Mouse (Mus musculus) frontal cortex, adult 2 months (tissue): ENCODE results near the gene Obscn. TPM values are rescaled to one million over a fixed set of nuclear protein-coding genes. Genes with fewer than 3 reads are reported as not detected.
"Not testable (repeated sequence)": the region's sequence is repeated elsewhere in the genome, so short reads cannot be mapped to it uniquely, and the experiment has no call there.

Experiments used
- DNase-seq, 2 experiments: peaks; one replicate each; pipeline ENCODE4 v3.0.0; 2022; ENCODE audit warnings: low spot score in 1 of 2; ENCODE audit errors: extremely low spot score in 1 of 2
- polyA plus RNA-seq: library from polyadenylated mRNA; depleted of rRNA; stranded (reverse); fragments of >200 nt; gene quantifications from 2 replicates; pipeline ENCODE4 v1.2.3, GENCODE M21; 2012

The Obscn gene
- polyA plus RNA-seq, 1 experiment: 1.1 TPM

DNA sequence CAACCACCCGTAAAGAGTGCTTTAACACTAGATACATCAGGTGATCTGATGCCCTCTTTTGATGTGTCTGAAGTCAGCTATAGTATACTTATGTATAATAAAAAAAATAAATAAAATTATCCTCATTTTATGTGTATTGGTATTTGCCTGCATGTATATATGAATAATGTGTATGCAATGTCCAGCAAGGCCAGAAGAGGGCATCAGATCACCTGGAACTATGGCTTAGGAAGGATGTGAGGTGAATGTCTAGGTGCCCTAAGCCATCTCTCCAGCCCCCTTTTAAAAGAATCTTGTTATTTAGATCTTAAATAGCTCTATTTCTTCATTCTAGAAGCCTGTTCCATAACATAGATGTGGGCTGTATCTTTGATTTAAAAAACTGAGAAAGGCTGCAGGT is 168.9 kb downstream of the Obscn start:
- DNase-seq: no peak

DNA sequence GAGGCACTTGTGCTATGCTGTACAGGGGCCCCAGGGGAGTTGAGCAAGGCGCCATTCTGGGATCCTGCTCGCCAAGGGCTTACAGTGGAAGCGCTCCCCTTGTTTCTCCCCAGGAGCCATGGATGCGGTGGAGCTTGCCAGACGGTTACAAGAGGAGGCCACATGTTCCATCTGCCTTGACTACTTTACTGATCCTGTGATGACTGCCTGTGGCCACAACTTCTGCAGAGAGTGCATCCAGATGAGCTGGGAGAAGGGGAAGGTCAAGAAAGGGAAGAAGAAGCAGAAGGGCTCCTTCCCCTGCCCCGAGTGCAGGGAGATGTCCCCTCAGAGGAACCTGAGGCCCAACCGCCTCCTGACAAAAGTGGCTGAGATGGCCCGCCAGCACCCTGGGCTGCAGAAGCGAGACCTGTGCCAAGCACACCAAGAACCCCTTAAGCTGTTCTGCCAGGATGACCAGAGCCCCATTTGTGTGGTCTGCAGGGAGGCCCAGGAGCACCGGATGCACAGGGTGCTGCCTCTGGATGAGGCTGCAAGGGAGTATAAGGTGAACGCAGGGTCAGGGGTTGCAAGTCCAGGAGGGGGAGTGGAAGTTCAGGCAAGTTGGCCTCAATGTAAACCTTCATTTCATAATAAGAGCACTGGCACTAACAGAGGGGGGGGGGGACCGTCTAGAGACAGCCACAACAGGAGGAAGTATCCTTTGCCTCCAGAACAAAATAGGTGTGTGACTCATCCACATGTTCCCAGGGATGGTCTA is 171.0 kb downstream of the Obscn start:
- no peak for DNase-seq

GRCm38 (mm10) chr11:58964216-58964615 is 172.0 kb downstream of the Obscn start:
- DNase-seq: no peak

DNA sequence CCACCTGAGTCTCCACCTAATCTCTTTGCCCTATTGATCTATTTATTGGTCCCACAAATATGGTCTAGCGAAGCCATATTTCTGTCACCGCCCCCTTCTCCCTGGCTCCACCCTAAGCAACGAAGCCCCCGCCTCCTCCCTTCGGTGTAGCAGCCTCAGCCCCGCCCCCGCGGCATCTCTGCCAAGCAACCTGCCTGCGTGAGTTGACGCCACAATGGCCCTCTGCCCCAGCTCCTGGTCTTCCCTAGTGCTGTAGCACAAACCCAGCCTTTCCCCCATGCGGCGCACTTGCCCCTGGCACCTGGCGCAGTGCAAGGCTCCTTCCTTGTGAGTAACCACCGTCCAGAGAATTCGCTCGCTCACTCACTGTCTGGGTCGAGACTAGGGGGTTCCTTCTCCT is 172.7 kb downstream of the Obscn start:
- peak in 1 of 2 experiments; percentile 22 for DNase-seq

GRCm38 (mm10) chr11:58961364-58962177 is 174.6 kb downstream of the Obscn start:
- DNase-seq: no peak

DNA sequence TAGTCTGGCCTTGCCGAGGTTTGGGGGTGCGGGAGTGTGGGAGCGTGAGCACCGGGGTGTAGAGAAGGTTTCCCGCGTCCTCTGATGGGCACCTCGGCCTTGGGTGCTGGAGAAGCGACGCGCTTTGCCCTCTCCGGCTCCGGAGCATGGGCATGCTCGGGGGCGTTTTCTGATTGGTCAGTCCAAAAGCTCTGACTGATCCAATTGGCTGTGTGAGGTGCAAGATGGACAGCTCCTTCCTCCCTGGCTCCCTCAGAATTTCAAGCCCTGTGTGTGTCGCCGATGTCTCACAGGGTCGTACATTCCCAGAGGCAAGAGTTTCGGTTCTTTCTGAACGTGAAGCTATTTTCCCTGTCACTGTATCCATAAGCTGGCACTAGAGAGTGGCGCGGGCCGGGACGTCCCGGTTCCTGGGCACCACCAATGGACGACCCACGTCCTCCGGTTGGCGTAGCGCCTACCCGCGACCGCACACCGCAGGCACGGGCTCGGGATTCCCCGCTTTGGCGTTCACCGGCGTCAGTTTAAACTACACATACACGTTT is 176.2 kb downstream of the Obscn start:
- peak; percentile 60 to 80 for DNase-seq

GRCm38 (mm10) chr11:58959186-58959825 is 176.9 kb downstream of the Obscn start:
- DNase-seq: no peak

- no peak for DNase-seq
Observed at GRCm38 (mm10) chr11:58958536-58958935, 177.7 kb downstream of the Obscn start.

GRCm38 (mm10) chr11:58957226-58957914 is 178.8 kb downstream of the Obscn start:
- DNase-seq: peak in 1 of 2 experiments; percentile 56

- DNase-seq: no peak
Observed at GRCm38 (mm10) chr11:58955868-58956257, 180.3 kb downstream of the Obscn start.

DNA sequence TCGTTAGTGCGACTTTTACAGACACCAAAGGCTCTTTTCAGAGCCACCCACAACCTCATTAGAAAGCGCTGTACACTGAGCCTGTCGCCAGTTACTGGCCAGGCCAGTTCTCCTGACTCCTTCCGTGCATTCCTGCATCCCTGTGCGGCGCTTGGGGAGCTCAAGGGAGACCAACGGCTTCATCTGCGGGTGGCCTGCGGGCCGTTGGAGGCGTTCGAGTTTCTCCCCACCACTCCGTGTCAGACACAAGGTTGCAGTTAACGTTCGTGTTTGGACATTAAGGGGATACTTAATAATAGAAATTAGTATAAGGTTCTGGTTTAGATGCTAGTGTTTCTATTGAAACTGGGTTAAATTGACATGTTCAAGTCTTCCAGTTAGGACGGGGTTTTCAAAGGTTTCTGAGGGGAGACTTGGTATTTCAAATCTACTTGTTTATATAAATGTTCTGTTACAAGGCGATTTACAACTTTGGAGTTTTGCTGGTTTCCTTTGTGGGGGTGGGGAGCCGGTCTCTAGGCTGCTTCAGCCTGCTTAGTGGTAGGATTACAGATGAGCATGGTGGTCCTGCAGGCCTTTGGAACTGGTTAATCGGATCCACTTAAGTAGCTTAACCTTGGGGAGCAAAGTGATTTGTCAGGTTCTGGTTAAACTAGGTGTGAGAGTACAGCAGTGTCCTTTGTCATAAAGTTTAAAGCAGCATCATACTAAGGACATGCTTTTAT is 180.9 kb downstream of the Obscn start:
- peak in 1 of 2 experiments; percentile 35 for DNase-seq

DNA sequence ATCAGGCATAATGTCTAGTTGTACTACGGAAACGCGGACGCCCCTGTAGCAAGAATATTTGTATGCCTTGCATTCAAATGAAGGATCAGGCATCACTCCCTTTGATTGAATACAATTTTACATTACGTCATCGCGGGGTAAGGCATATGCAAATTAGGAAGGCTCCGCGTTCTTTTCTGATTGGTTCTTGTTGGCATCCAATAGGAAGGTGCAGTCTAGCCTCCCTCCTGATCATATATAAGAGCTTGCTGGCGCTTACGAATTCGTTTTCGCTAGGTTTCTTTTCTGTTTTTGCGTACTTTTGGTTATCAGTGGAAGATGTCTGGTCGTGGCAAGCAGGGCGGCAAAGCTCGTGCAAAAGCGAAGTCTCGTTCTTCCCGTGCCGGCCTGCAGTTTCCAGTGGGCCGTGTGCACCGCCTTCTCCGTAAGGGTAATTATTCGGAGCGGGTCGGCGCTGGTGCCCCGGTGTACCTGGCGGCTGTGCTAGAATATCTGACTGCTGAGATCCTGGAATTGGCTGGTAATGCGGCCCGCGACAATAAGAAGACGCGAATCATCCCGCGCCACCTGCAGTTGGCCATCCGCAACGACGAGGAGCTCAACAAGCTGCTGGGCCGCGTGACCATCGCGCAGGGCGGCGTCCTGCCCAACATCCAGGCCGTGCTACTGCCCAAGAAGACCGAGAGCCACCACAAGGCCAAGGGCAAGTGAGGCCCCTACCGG is 181.6 kb downstream of the Obscn start, which contains the start of the genes Hist3h2a and Trim17:
Gene Hist3h2a (plus strand): TSS at position 266 of the 723 bp plus-strand sequence.
Gene Trim17 (plus strand): TSS at position 266 of the 723 bp plus-strand sequence.
- peak; percentile 98 for DNase-seq

DNA sequence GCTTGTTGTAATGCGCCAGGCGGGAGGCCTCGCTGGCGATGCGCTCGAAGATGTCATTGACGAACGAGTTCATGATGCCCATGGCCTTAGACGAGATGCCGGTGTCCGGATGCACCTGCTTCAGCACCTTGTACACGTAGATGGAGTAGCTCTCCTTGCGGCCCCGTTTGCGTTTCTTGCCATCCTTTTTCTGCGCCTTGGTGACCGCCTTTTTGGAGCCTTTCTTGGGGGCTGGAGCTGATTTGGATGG is 182.1 kb downstream of the Obscn start:
- not testable (repeated sequence) for DNase-seq

DNA sequence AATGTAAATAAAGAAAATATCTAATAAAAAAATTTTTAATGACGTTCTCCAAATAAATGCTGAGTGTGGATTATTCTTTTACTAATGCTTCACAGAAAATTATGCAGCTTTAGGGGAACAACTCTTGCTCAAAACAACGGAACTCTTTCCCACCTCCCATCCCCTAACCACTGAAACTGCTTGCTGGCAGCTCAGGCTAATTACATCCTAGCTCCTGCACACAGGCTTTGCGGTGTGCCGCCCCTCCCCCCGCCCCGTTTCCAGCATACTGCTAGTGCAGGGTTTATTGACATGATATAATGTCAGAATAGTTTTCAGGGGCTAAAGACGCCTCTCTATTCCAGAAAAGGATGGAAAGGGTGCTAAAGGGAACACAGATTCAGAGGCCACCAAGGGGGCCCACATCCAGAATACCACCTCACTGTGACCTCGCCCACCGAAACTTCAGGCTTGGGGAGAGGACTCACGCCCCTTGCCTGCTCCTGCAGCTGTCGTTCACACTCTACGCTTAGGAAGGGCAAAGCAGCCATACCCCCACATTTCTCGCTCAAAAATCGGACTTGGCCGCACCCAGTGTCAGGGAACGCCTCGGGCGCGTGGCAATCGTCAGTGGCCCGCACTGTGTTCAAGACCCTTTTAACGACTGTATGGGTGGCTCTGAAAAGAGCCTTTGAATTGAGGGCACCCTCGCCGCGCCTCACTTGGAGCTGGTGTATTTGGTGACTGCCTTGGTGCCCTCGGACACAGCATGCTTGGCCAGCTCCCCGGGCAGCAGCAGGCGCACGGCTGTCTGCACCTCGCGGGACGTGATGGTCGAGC is 182.6 kb downstream of the Obscn start:
- peak in 1 of 2 experiments; percentile 31 for DNase-seq

DNA sequence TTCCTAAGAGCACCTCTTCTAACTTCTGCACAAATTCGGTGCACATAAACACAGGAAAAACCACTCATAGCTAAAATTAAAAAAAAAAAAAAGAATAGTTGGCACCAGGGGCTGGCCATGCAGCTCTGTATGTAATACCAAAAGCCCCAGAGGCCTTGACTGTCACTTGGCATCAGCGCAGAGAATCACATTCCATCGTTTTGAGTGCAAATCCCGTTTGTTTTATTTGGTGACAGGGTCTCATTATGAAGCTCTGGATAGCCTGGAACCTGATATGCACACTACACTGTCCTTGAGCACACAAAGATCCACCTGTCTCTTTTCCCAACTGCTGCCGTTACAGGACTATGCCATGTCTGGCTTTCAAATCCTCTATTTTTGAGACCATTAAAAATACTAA is 185.0 kb downstream of the Obscn start:
- no peak for DNase-seq

DNA sequence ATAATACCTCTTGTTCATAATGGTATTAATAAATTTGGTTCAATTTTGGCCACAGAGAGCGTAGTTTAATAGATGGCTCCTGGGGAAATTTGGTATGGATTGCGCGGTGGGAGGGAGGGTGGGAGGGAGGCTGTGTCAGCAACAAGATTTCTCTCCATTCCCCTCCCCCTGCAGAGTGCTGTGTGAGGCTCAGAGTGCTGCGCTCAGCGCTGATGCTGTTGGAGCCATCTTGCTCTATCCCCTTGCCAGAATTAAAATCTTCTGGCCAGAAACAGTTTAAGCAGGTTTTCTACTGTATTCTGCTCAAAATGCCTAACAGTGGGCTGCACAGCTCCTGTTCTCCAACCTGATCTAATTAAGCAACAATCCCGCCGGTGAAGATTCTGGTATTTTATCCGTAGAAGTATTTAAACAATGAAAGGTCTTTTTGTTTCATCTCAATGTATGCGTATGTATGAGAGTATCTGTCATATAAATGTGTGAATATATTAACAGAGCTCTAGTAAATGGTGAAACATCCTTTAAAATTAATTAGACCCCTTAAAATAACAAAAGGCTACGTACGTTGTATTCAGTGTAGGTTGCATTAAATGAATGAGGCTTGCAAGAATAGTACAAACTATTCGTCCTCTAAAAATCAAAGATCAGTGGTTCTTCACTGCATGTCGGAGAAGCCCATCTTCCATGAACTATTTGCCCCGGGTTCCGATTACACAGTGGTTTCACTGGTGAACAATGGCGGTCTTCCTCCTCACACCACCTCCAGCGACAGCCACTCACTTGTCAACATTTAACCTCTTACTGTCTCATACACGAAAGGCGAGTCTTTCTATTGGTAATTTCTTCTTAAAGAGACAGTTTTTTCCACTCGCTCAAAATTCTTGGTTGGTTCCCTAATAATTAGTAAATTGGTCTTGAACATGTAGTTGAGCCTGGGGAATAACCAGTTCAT is 186.4 kb downstream of the Obscn start:
- peak in 1 of 2 experiments; percentile 81 for DNase-seq
